Mouse (Mus musculus): ENCODE measurements around the gene Gbp2b. TPM values are rescaled to one million over a fixed set of nuclear protein-coding genes. Genes with fewer than 3 reads are reported as not detected.
"Not testable (repeated sequence)": the region's sequence is repeated elsewhere in the genome, so short reads cannot be mapped to it uniquely, and the experiment has no call there.

The Gbp2b gene
- not detected in 2 replicates for polyA plus RNA-seq (2015; fragmentation: Nextera tagmentation; extraction: Ambion mirVana)

GRCm38 (mm10) chr3:142594547-142594946 lies at the start of gene Gbp2b:
TSS of gene Gbp2b (plus strand) at chr3:142594847.
- ATAC-seq (ENCODE audit: insufficient number of reproducible peaks, low FRiP score, low TSS enrichment, low read depth), result no peak
- H3K9ac ChIP-seq, result no peak within 1 kb of the TSS
- H3K27ac ChIP-seq (replicated peaks), result no peak within 1 kb of the TSS
- H3K4me2 ChIP-seq (replicated peaks), result no peak within 1 kb of the TSS
- H3K36me3 ChIP-seq, result no peaks in the 10 kb centered on the region
- H3K4me1 ChIP-seq, result no peaks in the 10 kb centered on the region
- H3K4me3 ChIP-seq (replicated peaks), result no peak within 1 kb of the TSS
- WGBS, result 73% methylated on average over 1 of the region's 1 CpGs
- no peaks in the 10 kb centered on the region for H3K27me3 ChIP-seq
- no peaks in the 10 kb centered on the region for H3K9me3 ChIP-seq (replicated peaks)

DNA sequence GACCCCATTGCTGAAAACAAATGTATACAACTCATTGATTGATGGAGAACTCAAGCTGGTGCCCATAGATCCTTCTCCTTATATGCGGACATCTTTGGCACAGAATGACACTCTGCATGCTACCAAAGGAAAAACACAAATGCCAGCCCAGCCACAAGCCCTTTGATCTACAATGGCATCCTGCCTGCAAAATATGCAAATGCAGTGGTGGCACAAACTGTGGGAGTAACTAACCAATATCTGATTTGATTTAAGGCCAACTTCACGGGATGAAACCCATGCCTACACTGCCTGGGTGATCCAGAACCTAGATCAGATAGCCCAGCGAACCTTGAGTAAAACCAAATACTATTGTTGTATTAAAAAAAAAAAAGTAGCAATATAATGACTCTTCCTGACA lies 48.0 kb upstream of the Gbp2b start:
- no peaks in the 10 kb centered on the region for H3K4me1 ChIP-seq
- H3K9me3 ChIP-seq (replicated peaks), result no peaks in the 10 kb centered on the region
- H3K27me3 ChIP-seq, result no peaks in the 10 kb centered on the region
- H3K4me3 ChIP-seq (replicated peaks), result no peak overlapping the region
- no peaks in the 10 kb centered on the region for H3K36me3 ChIP-seq
- no peak overlapping the region for H3K27ac ChIP-seq (replicated peaks)
- ATAC-seq (ENCODE audit: insufficient number of reproducible peaks, low FRiP score, low TSS enrichment, low read depth), result no peak
- no peak overlapping the region for H3K4me2 ChIP-seq (replicated peaks)
- 67% methylated on average over 3 of the region's 3 CpGs for whole genome bisulfite sequencing
- no peak overlapping the region for H3K9ac ChIP-seq

DNA sequence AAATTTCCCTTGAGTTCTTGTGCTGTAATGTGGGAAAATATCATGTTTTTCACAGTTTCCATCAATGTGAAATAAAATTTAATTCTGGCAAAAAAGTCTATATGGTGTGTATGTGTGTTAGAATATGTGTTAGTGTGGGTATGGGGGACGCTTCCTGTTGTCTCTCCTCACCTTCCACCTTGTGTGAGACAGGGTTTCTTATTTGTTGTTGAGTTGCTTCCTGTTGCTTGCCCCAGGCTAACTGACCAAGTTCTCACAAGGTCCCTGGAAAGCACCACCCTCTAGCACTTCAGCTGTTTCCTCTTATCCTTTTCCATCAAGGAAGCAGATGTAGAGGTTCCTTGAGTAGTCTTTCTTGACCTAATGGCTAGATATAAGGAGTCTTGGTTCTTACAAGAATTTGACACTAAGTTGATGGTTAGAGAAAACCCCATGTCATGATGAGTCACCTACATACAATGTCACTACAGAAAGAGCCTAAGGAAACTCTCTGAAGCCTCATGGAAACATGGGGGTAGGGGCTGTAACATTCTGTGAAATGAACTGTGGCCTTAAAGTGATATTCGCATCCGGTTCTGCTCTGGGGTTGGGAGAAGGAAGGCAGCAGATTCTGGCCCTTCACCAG lies 44.5 kb upstream of the Gbp2b start:
- H3K9ac ChIP-seq, result no peak overlapping the region
- 80% methylated on average over 3 of the region's 3 CpGs for WGBS
- no peaks in the 10 kb centered on the region for H3K9me3 ChIP-seq (replicated peaks)
- H3K36me3 ChIP-seq, result no peaks in the 10 kb centered on the region
- no peak for ATAC-seq (ENCODE audit: insufficient number of reproducible peaks, low FRiP score, low TSS enrichment, low read depth)
- H3K4me2 ChIP-seq (replicated peaks), result no peak overlapping the region
- H3K4me3 ChIP-seq (replicated peaks), result no peak overlapping the region
- no peak overlapping the region for H3K27ac ChIP-seq (replicated peaks)
- no peaks in the 10 kb centered on the region for H3K27me3 ChIP-seq
- H3K4me1 ChIP-seq, result no peaks in the 10 kb centered on the region

DNA sequence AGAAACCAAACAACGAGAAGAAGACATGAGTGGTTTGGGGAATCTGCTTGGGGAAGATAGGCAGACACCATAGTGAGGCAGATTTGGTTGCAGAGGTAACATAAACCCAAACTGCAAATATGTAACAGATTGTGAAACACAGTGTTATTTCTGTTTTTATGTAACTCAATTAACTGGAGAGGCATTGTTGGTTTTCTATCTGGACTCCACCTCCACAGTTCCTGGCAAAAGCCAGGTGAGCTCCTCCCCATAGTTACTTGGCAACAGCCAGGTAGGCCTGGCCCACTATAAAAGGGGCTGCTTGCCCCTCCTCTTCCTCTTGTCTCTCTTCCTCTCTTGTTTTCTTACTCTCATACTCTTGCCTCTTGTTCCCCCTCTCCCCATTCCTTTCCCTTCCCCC lies 40.0 kb upstream of the Gbp2b start:
- ATAC-seq (ENCODE audit: insufficient number of reproducible peaks, low FRiP score, low TSS enrichment, low read depth), result no peak
- Histone ChIP-seq H3K27me3 (no peaks in the 10 kb centered on the region), H3K4me2 (replicated peaks) (no peak overlapping the region), H3K4me1 (no peaks in the 10 kb centered on the region), H3K9ac (no peak overlapping the region), H3K36me3 (no peaks in the 10 kb centered on the region), H3K27ac (replicated peaks) (no peak overlapping the region), H3K4me3 (replicated peaks) (no peak overlapping the region), H3K9me3 (replicated peaks) (no peaks in the 10 kb centered on the region)
- 67% methylated on average over 1 of the region's 1 CpGs for WGBS

DNA sequence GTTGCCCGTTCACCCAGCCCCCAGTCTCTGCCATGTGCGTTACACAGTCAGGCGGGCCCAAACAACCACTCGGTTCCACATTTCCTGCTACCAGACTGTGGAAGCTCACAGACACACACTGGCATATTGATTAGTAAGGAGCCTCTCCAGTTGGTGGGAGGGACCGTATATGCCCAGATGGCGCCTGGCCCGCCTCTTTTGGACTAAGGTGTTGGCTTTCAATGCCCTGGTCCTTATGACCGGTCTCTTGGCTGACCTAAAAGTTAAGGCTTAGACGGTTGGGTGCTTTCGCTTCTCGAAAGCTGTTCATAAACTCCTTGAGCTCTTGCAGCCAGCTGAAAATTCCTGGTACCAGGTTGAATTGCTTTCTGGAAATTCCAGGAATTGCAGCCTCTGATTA lies 39.0 kb upstream of the Gbp2b start:
- Histone ChIP-seq H3K4me1 (no peaks in the 10 kb centered on the region), H3K36me3 (no peaks in the 10 kb centered on the region), H3K4me3 (replicated peaks) (no peak overlapping the region), H3K9me3 (replicated peaks) (no peaks in the 10 kb centered on the region), H3K9ac (no peak overlapping the region), H3K27me3 (no peaks in the 10 kb centered on the region), H3K4me2 (replicated peaks) (no peak overlapping the region), H3K27ac (replicated peaks) (no peak overlapping the region)
- 89% methylated on average over 11 of the region's 11 CpGs for WGBS
- ATAC-seq (ENCODE audit: insufficient number of reproducible peaks, low FRiP score, low TSS enrichment, low read depth), result no peak

GRCm38 (mm10) chr3:142559632-142560228 lies 34.9 kb upstream of the Gbp2b start, which contains the start of gene Gbp3:
TSS of gene Gbp3 (plus strand) at chr3:142560026.
- Histone ChIP-seq H3K9ac (no peak within 1 kb of the TSS), H3K4me1 (no peaks in the 10 kb centered on the region), H3K36me3 (no peaks in the 10 kb centered on the region), H3K9me3 (replicated peaks) (no peaks in the 10 kb centered on the region), H3K4me3 (replicated peaks) (peak within 1 kb of the TSS; percentile 42), H3K27ac (replicated peaks) (no peak within 1 kb of the TSS), H3K4me2 (replicated peaks) (peak within 1 kb of the TSS; percentile 51), H3K27me3 (no peaks in the 10 kb centered on the region)
- no peak for ATAC-seq (ENCODE audit: insufficient number of reproducible peaks, low FRiP score, low TSS enrichment, low read depth)
- 19% methylated on average over 3 of the region's 3 CpGs for WGBS

GRCm38 (mm10) chr3:142560296-142560948 lies 34.2 kb upstream of the Gbp2b start:
- Histone ChIP-seq H3K9me3 (replicated peaks) (no peaks in the 10 kb centered on the region), H3K4me2 (replicated peaks) (peak overlapping the region; percentile 51), H3K9ac (no peak overlapping the region), H3K4me1 (no peaks in the 10 kb centered on the region), H3K4me3 (replicated peaks) (peak overlapping the region; percentile 42), H3K27me3 (no peaks in the 10 kb centered on the region), H3K27ac (replicated peaks) (no peak overlapping the region), H3K36me3 (no peaks in the 10 kb centered on the region)
- WGBS, result 6% methylated on average over 12 of the region's 12 CpGs
- ATAC-seq (ENCODE audit: insufficient number of reproducible peaks, low FRiP score, low TSS enrichment, low read depth), result peak; percentile 43; the same call in 1 of the 2 replicates

DNA sequence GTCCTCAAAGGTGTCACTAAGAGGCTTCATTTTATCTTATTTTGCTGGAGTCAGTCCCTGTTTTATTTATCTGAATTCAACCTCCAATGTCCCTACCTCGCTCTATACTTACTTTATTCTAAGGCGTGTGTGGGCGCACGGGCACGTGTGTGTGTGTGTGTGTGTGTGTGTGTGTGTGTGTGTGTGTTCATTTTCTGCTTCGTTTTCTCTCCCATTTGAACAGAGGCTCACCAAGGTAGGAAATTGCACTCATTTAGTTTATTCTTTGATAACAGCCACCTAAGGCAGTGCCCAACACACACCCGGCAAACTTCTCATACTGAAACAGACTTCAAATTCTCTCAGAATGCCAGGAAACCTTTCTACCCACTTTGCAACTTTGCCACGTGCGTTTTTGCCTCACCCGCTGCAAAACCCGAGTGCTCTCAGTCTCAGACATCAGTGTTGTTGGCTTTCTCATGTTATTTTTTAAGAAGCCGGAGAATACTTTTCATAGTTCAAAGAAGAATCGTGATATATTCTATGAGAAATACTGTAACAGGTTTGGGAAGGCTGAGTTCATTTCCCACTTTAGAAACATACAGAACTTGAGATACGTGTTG lies 33.5 kb upstream of the Gbp2b start:
- 80% methylated on average over 14 of the region's 14 CpGs for WGBS
- Histone ChIP-seq H3K4me3 (replicated peaks) (no peak overlapping the region), H3K4me2 (replicated peaks) (no peak overlapping the region)

DNA sequence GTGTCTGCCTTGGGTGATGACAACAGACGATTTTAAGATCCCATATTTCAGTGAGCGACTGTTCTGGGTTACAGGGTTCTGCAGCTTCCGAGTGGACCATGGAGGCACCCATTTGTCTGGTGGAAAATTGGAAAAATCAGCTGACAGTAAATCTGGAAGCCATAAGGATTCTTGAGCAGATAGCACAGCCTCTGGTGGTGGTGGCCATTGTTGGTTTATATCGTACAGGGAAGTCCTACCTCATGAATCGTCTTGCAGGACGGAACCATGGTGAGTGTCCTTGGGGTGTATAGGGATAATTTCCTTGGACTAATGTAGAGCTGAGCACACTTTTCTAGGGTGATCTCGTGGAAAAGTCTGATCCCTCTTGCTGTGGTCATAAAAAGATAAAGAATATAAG lies 33.0 kb upstream of the Gbp2b start:
- 83% methylated on average over 7 of the region's 7 CpGs for WGBS
- Histone ChIP-seq H3K9ac (no peak overlapping the region), H3K9me3 (replicated peaks) (no peaks in the 10 kb centered on the region), H3K4me1 (no peaks in the 10 kb centered on the region), H3K27me3 (no peaks in the 10 kb centered on the region), H3K36me3 (no peaks in the 10 kb centered on the region), H3K27ac (replicated peaks) (no peak overlapping the region), H3K4me3 (replicated peaks) (no peak overlapping the region), H3K4me2 (replicated peaks) (no peak overlapping the region)
- ATAC-seq (ENCODE audit: insufficient number of reproducible peaks, low FRiP score, low TSS enrichment, low read depth), result no peak

More for the DNA sequence above, 33.5 kb upstream of the Gbp2b start:
- H3K36me3 ChIP-seq, result no peaks in the 10 kb centered on the region
- H3K4me1 ChIP-seq, result no peaks in the 10 kb centered on the region
- H3K9me3 ChIP-seq (replicated peaks), result no peaks in the 10 kb centered on the region
- no peak for ATAC-seq (ENCODE audit: insufficient number of reproducible peaks, low FRiP score, low TSS enrichment, low read depth)
- H3K27me3 ChIP-seq, result no peaks in the 10 kb centered on the region
- H3K27ac ChIP-seq (replicated peaks), result no peak overlapping the region
- no peak overlapping the region for H3K9ac ChIP-seq

DNA sequence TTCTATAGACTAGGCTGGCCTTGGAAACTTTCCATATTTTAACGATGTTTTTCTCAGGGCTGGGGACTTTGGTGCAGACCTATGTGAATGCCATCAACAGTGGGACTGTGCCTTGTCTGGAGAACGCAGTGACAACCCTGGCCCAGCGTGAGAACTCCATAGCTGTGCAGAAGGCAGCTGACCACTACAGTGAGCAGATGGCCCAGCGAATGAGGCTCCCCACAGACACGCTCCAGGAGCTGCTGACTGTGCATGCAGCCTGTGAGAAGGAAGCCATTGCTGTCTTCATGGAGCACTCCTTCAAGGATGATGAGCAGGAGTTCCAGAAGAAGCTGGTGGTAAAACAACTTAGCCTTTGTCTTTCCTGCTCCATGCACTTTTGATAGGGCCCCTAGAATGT lies 27.2 kb upstream of the Gbp2b start:
- not testable (repeated sequence) for H3K9me3 ChIP-seq (replicated peaks); H3K27me3 ChIP-seq; H3K9ac ChIP-seq; H3K4me3 ChIP-seq (replicated peaks); H3K4me2 ChIP-seq (replicated peaks); H3K36me3 ChIP-seq; H3K27ac ChIP-seq (replicated peaks); H3K4me1 ChIP-seq
- peak; percentile 51; the same call in 1 of the 2 replicates for ATAC-seq (ENCODE audit: insufficient number of reproducible peaks, low FRiP score, low TSS enrichment, low read depth)
- 74% methylated on average over 5 of the region's 5 CpGs for WGBS

GRCm38 (mm10) chr3:142570738-142571137 lies 23.9 kb upstream of the Gbp2b start:
- 82% methylated on average over 4 of the region's 4 CpGs for WGBS
- no peak for ATAC-seq (ENCODE audit: insufficient number of reproducible peaks, low FRiP score, low TSS enrichment, low read depth)
- H3K4me3 ChIP-seq (replicated peaks), result no peak overlapping the region
- H3K9me3 ChIP-seq (replicated peaks), result no peaks in the 10 kb centered on the region
- no peak overlapping the region for H3K9ac ChIP-seq
- no peaks in the 10 kb centered on the region for H3K4me1 ChIP-seq
- H3K4me2 ChIP-seq (replicated peaks), result no peak overlapping the region
- H3K27ac ChIP-seq (replicated peaks), result no peak overlapping the region
- H3K27me3 ChIP-seq, result no peaks in the 10 kb centered on the region
- no peaks in the 10 kb centered on the region for H3K36me3 ChIP-seq

Data from embryonic facial prominence, embryonic 15.5 days (tissue).